Mouse (Mus musculus): Measurements from ENCODE around the gene Fam83g.

Gene Fam83g

GRCm38 (mm10) chr11:61675332-61675731, 8.6 kb upstream of the Fam83g start:
- no peak for DNase-seq

- DNase-seq = no peak
Measured at GRCm38 (mm10) chr11:61676216-61676854, 7.6 kb upstream of the Fam83g start.

GRCm38 (mm10) chr11:61677709-61678108, 6.2 kb upstream of the Fam83g start:
- DNase-seq = no peak

- no peak for DNase-seq
Measured at GRCm38 (mm10) chr11:61679091-61679866, 4.6 kb upstream of the Fam83g start.

- DNase-seq = no peak
Measured at GRCm38 (mm10) chr11:61685119-61685725, 1.3 kb downstream of the Fam83g start.

- DNase-seq = no peak
Measured at GRCm38 (mm10) chr11:61686141-61686540, 2.2 kb downstream of the Fam83g start.

GRCm38 (mm10) chr11:61686906-61687453, 3.1 kb downstream of the Fam83g start:
- no peak for DNase-seq

GRCm38 (mm10) chr11:61687595-61687994, 3.7 kb downstream of the Fam83g start:
- no peak for DNase-seq

- DNase-seq = no peak
Measured at GRCm38 (mm10) chr11:61692996-61693395, 9.1 kb downstream of the Fam83g start.

GRCm38 (mm10) chr11:61698852-61699251, 15.0 kb downstream of the Fam83g start:
- DNase-seq = no peak

- DNase-seq = no peak
Measured at GRCm38 (mm10) chr11:61699460-61699859, 15.6 kb downstream of the Fam83g start.

GRCm38 (mm10) chr11:61699933-61700332, 16.0 kb downstream of the Fam83g start:
- DNase-seq = no peak

GRCm38 (mm10) chr11:61701696-61702095, 17.8 kb downstream of the Fam83g start:
- DNase-seq = no peak

GRCm38 (mm10) chr11:61702494-61702893, 18.6 kb downstream of the Fam83g start:
- no peak for DNase-seq

- DNase-seq = no peak
Measured at GRCm38 (mm10) chr11:61705581-61705980, 21.7 kb downstream of the Fam83g start.

GRCm38 (mm10) chr11:61706232-61706631, 22.3 kb downstream of the Fam83g start:
- DNase-seq = no peak

- DNase-seq = no peak
Measured at GRCm38 (mm10) chr11:61708928-61709327, 25.0 kb downstream of the Fam83g start.

- DNase-seq = no peak
Measured at GRCm38 (mm10) chr11:61713157-61713855, 29.4 kb downstream of the Fam83g start.

GRCm38 (mm10) chr11:61714346-61715117, 30.6 kb downstream of the Fam83g start:
- DNase-seq = peak; percentile 70

- no peak for DNase-seq
Measured at GRCm38 (mm10) chr11:61715130-61715529, 31.2 kb downstream of the Fam83g start.

- DNase-seq = no peak
Measured at GRCm38 (mm10) chr11:61717990-61718389, 34.1 kb downstream of the Fam83g start.

GRCm38 (mm10) chr11:61719387-61719786, 35.5 kb downstream of the Fam83g start:
- DNase-seq = no peak

Measured in thymus, postnatal 25 days (tissue).